Mouse (Mus musculus): ENCODE data around the gene Trmt1. TPM values are rescaled to one million over a fixed set of nuclear protein-coding genes. Genes with fewer than 3 reads are reported as not detected.

Trmt1 gene
- total and polyA plus RNA-seq, 2 experiments, result 20.7 to 58.6 TPM

DNA sequence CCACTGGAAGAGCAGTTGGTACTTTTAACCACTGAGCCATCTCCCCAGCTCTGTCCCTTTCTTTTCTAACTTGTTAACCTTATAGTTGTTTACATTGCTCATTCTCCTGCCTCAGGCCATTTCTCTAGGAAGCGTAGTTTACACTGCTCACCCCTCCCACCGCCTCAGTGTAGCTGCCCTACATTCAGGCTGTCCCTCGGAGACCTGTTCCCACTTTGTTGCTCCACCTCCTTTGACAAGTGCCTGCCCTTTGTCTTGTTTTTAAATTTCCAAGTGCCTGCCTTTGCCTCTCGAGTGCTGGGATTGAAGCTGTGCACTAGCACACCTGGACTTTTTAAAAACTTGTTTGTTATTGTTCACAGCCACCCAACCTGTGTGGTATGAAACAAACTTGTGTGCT, 7.2 kb downstream of the Trmt1 start:
- WGBS, result 89% methylated on average over 4 of the region's 4 CpGs

DNA sequence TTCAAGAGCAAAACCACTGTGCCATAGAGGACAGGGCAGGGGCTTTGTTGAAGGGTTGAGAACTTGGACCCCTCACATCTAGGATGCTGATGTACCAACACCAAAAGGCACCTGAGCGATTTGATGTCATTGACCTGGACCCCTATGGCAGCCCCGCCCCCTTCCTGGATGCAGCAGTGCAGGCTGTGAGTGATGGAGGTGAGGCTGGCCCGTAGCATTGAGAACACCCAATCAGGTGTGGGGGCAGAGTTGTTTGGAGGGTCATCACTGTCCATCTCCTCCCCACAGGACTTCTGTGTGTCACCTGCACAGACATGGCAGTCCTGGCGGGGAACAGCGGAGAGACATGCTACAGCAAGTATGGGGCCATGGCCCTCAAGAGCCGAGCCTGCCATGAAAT, 9.0 kb downstream of the Trmt1 start:
- no peak overlapping the region for H3K27ac ChIP-seq (replicated peaks; ENCODE audit: insufficient read depth, low read depth, low read length)
- TF ChIP-seq POLR2A (IDR thresholded peaks at IDR 0.05; ENCODE audit: extremely low read depth, insufficient read depth, low read length), result no peak
- no peak for TF ChIP-seq CTCF (IDR thresholded peaks at IDR 0.05; ENCODE audit: low read depth, low read length)
- H3K4me1 ChIP-seq (ENCODE audit: control insufficient read depth, insufficient read depth, low read length), result peaks cover 13% of the 10 kb centered on the region
- no peaks in the 10 kb centered on the region; the same call in 1 of the 2 replicates for H3K79me2 ChIP-seq (ENCODE audit: control insufficient read depth, insufficient read depth, low read length)
- no peaks in the 10 kb centered on the region for H3K27me3 ChIP-seq (ENCODE audit: control insufficient read depth, insufficient read depth, low read length)
- peaks cover 9% of the 10 kb centered on the region for H3K36me3 ChIP-seq (ENCODE audit: control insufficient read depth, insufficient read depth, low read length)
- no peak overlapping the region for H3K9ac ChIP-seq (ENCODE audit: low read depth, low read length)
- WGBS, result 94% methylated on average over 6 of the region's 6 CpGs
- no peak overlapping the region for H3K4me3 ChIP-seq (ENCODE audit: insufficient read depth, low read depth, low read length)
- DNase-seq (ENCODE audit: extremely low read depth, low read depth, low spot score), result no peak

More for the DNA sequence above, 7.2 kb downstream of the Trmt1 start:
- peaks cover 8% of the 10 kb centered on the region for H3K4me1 ChIP-seq (ENCODE audit: control insufficient read depth, insufficient read depth, low read length)
- H3K36me3 ChIP-seq (ENCODE audit: control insufficient read depth, insufficient read depth, low read length), result peaks cover 9% of the 10 kb centered on the region
- TF ChIP-seq CTCF (IDR thresholded peaks at IDR 0.05; ENCODE audit: low read depth, low read length) (no peak), POLR2A (IDR thresholded peaks at IDR 0.05; ENCODE audit: extremely low read depth, insufficient read depth, low read length) (no peak)
- no peak overlapping the region for H3K4me3 ChIP-seq (ENCODE audit: insufficient read depth, low read depth, low read length)
- no peak for DNase-seq (ENCODE audit: extremely low read depth, low read depth, low spot score)
- H3K27ac ChIP-seq (replicated peaks; ENCODE audit: insufficient read depth, low read depth, low read length), result no peak overlapping the region
- no peaks in the 10 kb centered on the region for H3K27me3 ChIP-seq (ENCODE audit: control insufficient read depth, insufficient read depth, low read length)
- H3K9ac ChIP-seq (ENCODE audit: low read depth, low read length), result no peak overlapping the region
- H3K79me2 ChIP-seq (ENCODE audit: control insufficient read depth, insufficient read depth, low read length), result peaks cover 7% of the 10 kb centered on the region; the same call in 1 of the 2 replicates

DNA sequence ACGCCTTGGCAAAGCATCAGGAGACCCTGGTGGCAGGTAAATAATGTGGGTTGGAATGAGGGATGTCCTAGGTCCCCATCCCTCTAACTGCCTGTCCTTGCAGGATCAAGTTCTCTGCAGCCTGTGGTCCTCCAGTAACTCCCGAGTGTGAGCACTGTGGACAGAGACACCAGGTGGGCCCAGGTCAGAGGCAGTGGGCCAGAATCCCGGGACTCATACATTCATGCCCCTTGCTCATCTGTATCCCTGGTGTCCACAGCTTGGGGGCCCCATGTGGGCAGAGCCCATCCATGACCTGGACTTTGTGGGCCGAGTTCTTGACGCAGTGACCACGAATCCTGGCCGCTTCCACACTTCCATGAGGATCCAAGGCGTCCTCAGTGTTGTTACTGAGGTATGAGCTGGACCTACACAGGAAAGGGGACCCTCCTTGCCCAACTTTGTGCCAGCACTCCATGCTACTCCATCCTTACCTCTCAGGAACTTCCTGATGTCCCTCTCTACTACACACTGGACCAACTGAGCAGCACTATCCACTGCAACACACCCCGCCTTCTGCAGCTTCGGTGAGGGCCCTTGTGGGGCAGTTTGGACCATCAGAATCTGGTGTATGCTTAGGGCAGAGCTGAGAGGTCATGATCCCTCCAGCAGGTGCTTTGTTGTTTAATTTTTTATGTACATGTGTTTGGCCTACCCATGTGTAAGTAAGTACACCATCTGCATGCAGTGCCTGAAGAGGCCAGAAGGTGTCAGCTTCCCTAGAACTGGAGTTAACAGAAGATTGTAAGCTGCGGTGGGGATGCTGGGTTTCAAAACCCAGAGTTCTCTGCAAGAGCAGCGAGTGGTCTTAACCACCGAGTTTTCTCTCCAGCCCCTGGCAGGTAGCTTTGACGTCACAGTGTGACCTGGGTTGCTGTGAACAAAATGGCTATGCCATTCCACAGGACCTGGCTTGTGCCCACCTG, 11.3 kb downstream of the Trmt1 start:
- WGBS, result 91% methylated on average over 14 of the region's 14 CpGs

DNA sequence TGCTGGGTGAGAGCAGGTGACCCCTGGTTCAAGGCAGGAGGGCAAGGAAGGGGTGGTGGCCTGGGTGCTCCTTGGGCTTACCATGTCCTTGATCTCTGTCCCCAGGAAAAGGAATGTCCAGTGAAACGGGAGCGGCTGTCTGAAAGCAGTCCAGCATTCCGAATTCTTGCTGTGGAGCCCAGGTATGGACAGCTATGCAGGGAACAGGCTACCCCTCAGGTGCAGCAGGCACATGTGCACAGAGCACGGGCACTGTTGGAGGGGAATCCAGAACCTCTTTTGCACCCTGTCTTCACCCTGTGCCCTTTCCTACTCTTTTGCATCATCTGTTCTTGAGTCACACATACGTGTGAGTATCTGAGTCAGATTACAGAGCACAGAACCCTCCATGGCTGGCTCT, 12.2 kb downstream of the Trmt1 start:
- WGBS, result 69% methylated on average over 5 of the region's 5 CpGs
- no peak for DNase-seq (ENCODE audit: extremely low read depth, low read depth, low spot score)
- Histone ChIP-seq H3K79me2 (ENCODE audit: control insufficient read depth, insufficient read depth, low read length) (no peaks in the 10 kb centered on the region), H3K27ac (replicated peaks; ENCODE audit: insufficient read depth, low read depth, low read length) (peak overlapping the region; percentile 3), H3K36me3 (ENCODE audit: control insufficient read depth, insufficient read depth, low read length) (peaks cover 4% of the 10 kb centered on the region), H3K4me1 (ENCODE audit: control insufficient read depth, insufficient read depth, low read length) (peaks cover 13% of the 10 kb centered on the region), H3K27me3 (ENCODE audit: control insufficient read depth, insufficient read depth, low read length) (no peaks in the 10 kb centered on the region), H3K9ac (ENCODE audit: low read depth, low read length) (no peak overlapping the region), H3K4me3 (ENCODE audit: insufficient read depth, low read depth, low read length) (no peak overlapping the region)
- no peak for TF ChIP-seq POLR2A (IDR thresholded peaks at IDR 0.05; ENCODE audit: extremely low read depth, insufficient read depth, low read length)
- TF ChIP-seq CTCF (IDR thresholded peaks at IDR 0.05; ENCODE audit: low read depth, low read length), result no peak

More for the DNA sequence above, 11.3 kb downstream of the Trmt1 start:
- no peak for TF ChIP-seq POLR2A (IDR thresholded peaks at IDR 0.05; ENCODE audit: extremely low read depth, insufficient read depth, low read length)
- TF ChIP-seq CTCF (IDR thresholded peaks at IDR 0.05; ENCODE audit: low read depth, low read length), result 0 out of 2 replicates have a peak, but pooled peaks have one; percentile 1
- H3K79me2 ChIP-seq (ENCODE audit: control insufficient read depth, insufficient read depth, low read length), result no peaks in the 10 kb centered on the region; the same call in 1 of the 2 replicates
- H3K4me3 ChIP-seq (ENCODE audit: insufficient read depth, low read depth, low read length), result no peak overlapping the region
- H3K27me3 ChIP-seq (ENCODE audit: control insufficient read depth, insufficient read depth, low read length), result no peaks in the 10 kb centered on the region
- peaks cover 13% of the 10 kb centered on the region for H3K4me1 ChIP-seq (ENCODE audit: control insufficient read depth, insufficient read depth, low read length)
- peaks cover 6% of the 10 kb centered on the region for H3K36me3 ChIP-seq (ENCODE audit: control insufficient read depth, insufficient read depth, low read length)
- no peak overlapping the region for H3K9ac ChIP-seq (ENCODE audit: low read depth, low read length)
- H3K27ac ChIP-seq (replicated peaks; ENCODE audit: insufficient read depth, low read depth, low read length), result no peak overlapping the region
- no peak for DNase-seq (ENCODE audit: extremely low read depth, low read depth, low spot score)

DNA sequence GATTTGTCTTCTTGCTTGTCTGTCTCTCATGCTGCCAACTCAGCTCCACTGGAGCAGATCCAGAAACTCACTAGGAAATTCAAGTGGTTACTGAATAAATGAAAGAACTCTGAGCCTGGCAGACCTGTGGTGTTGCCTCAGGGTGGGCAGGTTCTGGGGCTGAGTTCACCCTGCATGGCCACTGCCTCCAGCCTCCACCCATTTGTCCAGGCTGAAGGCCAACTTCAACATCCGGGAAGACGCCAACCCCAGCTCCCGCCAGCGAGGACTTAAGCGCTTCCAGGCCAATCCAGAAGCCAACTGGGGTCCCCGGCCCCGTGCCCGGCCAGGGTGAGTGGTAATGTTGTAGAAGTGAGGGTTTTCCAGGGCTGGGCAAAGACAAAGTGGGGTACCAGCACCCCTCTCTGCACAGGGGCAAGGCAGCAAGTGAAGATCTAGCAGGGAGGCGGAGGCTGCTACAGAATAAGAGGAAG, 12.9 kb downstream of the Trmt1 start:
- Histone ChIP-seq H3K36me3 (ENCODE audit: control insufficient read depth, insufficient read depth, low read length) (peaks cover 4% of the 10 kb centered on the region), H3K79me2 (ENCODE audit: control insufficient read depth, insufficient read depth, low read length) (no peaks in the 10 kb centered on the region), H3K4me3 (ENCODE audit: insufficient read depth, low read depth, low read length) (no peak overlapping the region), H3K27ac (replicated peaks; ENCODE audit: insufficient read depth, low read depth, low read length) (peak overlapping the region; percentile 4), H3K27me3 (ENCODE audit: control insufficient read depth, insufficient read depth, low read length) (no peaks in the 10 kb centered on the region), H3K4me1 (ENCODE audit: control insufficient read depth, insufficient read depth, low read length) (peaks cover 13% of the 10 kb centered on the region), H3K9ac (ENCODE audit: low read depth, low read length) (peak overlapping the region; percentile 3; the same call in 1 of the 2 replicates)
- TF ChIP-seq POLR2A (IDR thresholded peaks at IDR 0.05; ENCODE audit: extremely low read depth, insufficient read depth, low read length), result no peak
- TF ChIP-seq CTCF (IDR thresholded peaks at IDR 0.05; ENCODE audit: low read depth, low read length), result no peak
- DNase-seq (ENCODE audit: extremely low read depth, low read depth, low spot score), result peak; percentile 98
- 18% methylated on average over 9 of the region's 9 CpGs for WGBS
